Mouse (Mus musculus) urinary bladder, postnatal 14 days (tissue): ENCODE data around the gene Hsd17b1.
A peak's percentile ranks its signal among the peaks of the same experiment; 100 is the strongest.
"Not testable (repeated sequence)": the region's sequence is repeated elsewhere in the genome, so short reads cannot be mapped to it uniquely, and the experiment has no call there.

ENCODE experiments used
- DNase-seq: peaks from one replicate; pipeline ENCODE4 v3.0.0; 2021; ENCODE audit warnings: low spot score

Gene Hsd17b1

DNA sequence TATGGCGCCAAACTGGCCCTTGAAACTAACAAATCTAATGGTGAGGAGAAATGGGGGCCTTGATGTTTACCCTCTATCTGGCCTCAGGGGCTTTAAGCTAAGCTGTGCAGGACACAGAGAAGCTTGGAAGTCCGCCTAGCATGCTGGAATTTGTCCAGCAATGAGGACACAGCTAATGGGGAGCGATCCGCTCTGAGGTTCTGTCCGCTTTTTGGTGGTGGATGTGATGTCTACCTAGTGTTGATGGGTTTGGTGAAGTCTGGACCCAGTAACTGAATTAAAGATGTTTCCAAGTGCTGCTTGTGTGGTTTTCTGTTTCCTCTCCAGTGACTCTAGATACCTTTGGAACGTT is 8.1 kb downstream of the Hsd17b1 start:
- DNase-seq: no peak

DNA sequence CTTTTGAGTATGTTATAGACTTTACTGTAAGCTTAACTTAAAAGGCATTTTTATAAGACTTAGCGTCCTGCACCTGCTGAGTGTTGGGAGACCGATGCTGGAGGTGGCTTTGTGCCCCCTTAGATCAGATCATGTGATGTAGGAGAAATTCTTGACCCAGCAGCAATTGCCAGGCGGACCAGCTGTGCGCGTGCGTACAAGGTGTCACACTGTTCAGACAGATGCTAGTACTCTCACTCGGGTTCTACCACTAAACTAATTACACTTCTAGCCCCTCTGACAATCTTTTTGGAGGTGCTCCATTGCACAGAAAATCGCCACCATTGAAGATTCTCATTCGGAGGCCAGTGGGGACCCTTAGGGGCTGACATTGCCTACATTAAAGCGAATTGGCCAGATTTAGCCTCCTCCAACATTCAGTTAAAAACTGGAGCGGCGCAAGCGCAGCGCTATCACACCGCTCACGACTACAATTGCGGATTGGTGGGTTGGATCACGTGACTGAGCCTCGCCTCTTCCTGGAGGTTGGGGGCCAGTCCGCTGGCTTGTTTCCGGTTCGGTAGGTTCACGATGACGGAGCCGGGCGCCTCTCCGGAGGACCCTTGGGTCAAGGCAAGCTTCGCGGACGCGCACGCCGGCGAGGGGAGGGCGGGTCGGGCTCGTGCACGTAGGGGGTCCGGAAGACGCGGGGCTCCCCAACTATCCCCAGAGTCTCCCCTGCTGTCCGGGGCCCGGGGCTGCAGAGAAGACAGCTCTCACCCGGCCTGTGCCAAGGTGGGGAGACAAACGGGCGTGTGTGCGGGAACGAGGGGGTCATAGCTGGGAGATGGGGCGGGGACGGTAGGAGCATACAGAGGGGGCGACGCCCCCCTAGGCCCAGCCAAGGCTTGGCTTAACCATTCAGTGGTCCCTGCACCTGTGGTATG is 8.8 kb downstream of the Hsd17b1 start, which contains the start of gene Mlx:
Gene Mlx, plus strand, starts transcription at position 522 of the 926 bp plus-strand sequence.
- DNase-seq: peak; percentile 93

DNA sequence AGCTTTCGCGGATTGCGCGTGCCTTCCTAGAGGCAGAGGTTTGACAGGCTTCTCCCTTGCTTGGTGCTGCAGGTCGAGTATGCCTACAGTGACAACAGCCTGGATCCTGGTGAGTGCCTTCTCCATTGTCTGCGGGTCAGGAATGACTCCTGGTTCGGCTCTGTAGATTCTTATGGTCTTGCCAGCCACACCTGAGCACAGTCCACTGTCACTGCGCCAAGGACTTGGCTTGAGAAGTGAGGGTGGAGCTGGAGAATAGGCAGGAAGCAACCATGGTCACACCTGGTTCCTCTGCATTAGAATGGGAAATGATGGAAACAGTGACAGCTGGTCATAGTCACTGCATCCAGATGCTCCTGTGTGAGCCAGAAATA is 9.5 kb downstream of the Hsd17b1 start:
- DNase-seq: no peak

DNA sequence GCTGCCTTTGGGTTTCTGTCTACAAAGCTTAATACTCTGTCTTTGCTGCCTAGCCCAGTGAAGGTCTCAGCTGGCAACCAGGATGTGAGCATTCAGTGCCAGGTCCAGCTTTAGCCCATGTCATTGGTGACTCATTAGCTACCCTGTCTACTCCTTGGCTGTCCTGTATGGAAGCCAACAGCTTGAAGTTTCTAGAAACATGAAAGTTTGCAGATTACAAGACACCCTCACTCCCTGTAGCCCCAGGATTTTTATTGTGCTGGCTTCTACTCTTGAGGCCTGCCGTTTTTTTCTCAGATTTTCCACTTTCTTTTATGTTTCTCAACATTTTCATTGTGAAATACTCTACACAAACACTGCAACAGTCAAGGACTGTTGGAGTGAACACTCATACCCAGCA is 11.7 kb downstream of the Hsd17b1 start:
- no peak for DNase-seq

DNA sequence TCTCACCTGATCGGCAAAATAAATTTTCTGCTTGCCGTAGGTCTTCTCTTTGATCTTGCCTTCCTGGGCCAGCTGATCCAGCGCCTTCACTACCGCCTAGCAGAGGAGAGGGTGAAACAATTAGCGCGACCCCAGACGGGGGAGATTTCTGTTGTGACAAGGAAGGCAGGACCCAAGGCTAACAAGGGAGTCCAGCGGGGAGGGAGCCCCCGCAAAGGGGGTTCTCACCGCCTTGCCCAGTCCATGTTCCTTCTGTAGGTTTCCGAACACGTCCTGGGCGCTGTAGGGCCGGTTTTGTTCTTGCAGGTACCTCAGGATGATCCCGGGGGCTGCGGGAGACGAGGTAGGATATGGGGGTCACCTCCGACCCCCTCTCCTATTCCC is 16.7 kb downstream of the Hsd17b1 start:
- no peak for DNase-seq

DNA sequence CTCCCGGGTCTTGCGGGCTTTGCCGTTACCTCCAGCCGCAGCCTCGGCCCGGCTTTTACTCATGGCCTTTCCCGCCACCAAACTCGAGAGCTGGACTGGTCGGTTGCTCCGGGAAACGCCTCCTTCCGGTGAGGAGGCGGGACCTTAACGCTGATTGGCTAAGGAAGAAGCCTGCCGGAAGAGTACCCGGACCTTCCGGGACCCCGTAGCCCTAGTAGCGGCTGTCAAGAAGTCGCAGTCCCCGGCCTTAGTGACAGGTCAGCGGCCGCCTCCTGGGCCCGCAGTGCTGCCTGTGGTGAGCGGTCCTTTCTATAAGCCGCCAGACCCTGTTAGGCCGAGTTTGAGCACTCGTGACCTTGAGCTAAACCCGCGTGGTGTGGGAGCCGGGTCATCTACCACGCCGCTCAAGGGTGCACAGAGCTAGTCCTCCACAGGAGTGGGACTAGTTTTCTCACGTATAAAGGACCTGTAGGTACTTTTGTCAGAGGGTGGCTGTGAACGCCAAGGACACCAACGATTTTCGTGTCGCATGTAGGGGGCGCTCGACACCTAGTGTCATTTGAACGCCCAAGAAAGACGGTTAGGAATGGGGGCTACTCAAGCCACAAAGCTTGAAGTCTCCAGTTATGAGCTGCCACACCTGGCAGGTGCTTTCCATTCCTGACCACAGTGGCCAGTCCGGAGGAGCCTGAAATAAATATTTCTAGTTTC is 17.3 kb downstream of the Hsd17b1 start, which contains the start of gene Psmc3ip:
Gene Psmc3ip, minus strand, starts transcription at position 123 of the 711 bp plus-strand sequence.
- peak; percentile 94 for DNase-seq

DNA sequence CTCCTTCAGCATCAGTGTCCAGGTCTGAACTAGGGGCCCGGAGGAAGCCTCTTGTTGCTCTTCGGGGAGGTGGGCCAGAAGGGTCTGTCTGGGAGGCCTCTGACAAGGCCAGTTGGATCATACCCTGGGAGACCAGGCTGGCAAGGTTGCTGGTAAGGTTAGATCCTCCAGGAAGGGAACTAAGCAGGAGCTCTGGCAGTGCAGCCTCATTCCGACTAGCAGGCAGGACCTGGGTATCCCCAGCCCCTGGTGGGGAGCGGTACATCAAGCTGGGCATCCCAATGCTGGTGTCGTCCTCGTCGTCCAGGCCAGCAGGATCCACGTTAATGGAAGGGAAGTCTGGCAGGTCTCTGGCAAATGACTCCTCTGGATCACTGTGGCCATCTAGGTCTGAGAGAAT is 20.0 kb downstream of the Hsd17b1 start:
- no peak for DNase-seq

DNA sequence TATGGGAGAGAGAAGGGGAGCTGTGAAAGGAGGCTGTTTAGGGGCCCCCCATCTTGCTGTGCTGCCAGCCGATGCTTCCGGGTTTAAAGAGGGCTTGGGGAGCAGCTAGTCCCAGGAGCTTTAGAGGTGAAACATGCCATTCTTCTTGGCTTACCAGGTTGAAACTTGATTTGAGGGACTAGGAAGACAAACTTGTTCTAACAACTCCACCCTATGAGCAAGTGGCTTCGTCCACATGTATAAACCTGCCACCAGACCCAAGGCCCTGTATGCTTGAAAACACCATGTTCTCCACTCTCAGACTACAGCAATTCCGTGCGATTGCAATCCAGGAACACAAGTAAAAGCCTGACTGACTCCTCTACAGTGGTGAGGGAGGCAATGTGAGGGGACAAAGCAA is 24.8 kb downstream of the Hsd17b1 start:
- DNase-seq: peak; percentile 51

DNA sequence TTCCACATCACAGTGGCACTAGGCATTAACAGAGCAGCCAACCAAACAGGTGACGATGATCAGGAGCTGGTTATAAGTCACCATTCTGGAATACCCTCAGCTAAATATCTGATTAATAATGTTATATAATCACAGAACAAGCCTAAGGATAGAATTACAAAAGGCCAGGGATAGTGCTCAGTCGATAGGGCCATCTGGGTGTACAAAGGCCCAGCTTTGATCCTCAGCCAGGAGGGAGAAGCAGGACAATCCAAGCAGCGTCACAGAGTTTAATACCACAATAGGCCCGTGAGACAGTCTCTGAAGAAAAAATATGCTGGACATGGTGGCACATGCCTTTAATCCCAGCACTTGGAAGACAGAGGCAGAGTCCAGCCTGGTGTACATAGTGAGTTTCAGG is 31.1 kb downstream of the Hsd17b1 start:
- DNase-seq: no peak

DNA sequence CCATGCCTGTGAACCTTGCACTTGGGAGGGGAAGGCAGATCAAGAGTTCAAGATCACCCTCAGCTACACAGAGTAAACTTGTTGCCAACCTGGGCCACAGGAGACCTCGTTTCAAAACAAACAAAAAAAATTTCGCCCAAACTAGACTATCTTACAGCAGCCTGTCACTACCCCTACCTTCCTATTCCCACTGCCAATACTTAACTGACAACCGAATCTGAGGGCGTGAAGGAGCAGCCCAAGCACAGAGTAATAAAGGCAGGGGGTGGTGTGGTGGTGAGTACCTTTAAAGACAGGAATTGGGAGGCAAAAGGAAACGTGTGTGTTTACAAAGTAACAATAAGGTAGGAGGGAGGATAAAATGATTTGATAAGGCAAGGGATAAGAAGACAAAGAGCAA is 32.5 kb downstream of the Hsd17b1 start:
- DNase-seq: no peak

DNA sequence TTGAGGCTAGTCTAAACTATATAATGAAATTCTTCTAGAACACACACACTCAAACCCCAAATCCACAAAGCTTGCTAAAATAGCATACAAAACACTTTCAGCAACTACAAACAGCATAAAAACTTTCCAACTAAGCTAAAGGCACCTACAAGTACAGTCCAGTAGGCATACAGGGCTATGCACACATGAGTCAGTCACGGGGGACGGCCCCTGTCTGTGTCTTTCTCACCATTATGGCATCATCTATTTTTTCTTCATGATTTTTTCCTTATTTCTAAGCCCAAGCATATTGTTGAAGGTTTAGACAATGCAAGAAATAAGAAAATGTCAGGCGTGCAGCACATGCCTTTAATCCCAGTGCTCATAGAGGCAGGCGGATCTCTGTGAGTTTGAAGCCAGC is 33.0 kb downstream of the Hsd17b1 start:
- no peak for DNase-seq

DNA sequence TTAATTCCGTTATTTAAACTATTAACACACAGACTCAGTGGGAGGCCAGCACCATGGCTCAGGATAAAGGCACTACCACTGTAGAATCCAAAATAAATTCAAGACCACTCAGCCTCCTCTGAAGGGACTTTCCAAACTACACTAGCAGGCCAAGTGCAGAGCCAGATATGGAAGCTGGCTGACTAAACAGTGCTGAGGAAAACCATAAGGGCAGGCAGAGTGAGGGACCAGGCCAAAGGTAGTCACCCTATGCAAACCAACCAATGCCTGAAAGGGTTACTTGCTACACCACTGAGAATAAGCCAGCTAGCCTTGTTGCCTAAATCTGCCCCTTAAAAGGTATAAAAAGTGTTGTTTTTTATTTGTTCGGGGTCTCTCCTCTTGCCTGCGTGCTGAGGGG is 34.0 kb downstream of the Hsd17b1 start:
- DNase-seq: no peak

DNA sequence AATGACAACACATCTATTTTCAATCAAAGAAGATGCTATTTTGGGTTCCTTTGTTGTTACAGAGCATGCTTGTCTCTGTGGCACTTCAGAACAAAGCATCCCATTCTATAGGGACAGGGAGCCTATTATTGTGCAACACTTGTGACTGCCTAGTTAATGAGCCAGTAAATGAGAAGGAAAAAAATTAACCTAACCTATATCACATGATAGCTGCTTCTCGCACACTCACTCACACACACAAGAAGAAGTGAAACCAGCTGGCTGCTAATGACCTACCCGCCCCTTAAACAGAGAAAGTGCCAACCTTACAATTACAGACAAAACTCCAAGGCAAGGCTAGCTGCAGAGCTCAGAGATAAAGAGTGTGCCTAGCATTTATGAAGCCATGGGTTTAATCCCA is 37.4 kb downstream of the Hsd17b1 start:
- DNase-seq: no peak

DNA sequence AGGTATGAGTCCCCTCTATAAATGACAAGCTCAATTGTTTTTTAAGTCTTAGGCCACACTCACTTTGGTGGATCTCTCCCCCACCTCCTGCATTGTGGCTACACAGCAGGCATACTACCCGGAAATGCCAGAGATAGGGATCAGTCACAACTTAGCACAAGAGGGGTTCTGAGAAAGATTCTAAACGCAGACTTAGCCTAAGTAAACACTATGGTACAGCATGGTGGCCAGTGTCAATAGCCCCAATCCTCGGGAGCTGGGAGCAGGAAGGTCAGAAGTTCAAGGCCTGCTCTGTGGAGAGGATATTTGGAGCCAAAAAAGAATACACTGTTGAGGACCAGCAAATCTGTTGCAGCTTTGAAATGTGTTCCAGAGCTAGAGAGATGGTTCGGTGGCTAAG is 39.9 kb downstream of the Hsd17b1 start:
- DNase-seq: peak; percentile 7

DNA sequence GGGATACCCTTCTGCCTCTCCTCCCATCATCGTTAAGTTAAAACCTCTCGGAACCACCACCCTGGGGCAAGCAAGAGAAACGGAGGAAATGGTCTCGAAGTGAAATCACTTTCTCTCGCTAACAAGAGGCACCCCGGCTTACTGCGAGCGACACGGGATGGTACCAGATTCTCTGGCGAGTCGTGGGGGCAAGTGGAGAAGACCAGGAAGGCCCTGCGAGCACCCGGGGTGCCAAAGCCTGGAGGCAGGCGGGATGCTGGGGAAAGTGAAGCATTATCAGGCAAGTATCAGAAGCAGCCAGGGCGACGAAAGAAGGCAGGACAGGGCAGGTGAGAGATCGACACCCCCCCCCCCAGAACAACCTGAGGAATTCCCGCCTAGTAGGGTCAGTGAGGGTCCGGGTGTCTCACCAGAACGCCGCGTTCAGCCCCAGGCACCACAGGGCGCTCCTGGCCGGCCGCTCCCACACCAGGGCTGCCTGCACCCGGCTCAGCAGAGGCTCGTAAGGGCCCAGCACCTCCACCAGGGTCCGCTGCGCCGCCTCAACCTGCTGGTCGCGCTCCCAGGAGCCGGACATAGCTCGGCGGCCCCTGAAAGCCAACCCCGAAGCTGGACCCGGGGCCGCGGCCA is 41.0 kb downstream of the Hsd17b1 start:
- no peak for DNase-seq

DNA sequence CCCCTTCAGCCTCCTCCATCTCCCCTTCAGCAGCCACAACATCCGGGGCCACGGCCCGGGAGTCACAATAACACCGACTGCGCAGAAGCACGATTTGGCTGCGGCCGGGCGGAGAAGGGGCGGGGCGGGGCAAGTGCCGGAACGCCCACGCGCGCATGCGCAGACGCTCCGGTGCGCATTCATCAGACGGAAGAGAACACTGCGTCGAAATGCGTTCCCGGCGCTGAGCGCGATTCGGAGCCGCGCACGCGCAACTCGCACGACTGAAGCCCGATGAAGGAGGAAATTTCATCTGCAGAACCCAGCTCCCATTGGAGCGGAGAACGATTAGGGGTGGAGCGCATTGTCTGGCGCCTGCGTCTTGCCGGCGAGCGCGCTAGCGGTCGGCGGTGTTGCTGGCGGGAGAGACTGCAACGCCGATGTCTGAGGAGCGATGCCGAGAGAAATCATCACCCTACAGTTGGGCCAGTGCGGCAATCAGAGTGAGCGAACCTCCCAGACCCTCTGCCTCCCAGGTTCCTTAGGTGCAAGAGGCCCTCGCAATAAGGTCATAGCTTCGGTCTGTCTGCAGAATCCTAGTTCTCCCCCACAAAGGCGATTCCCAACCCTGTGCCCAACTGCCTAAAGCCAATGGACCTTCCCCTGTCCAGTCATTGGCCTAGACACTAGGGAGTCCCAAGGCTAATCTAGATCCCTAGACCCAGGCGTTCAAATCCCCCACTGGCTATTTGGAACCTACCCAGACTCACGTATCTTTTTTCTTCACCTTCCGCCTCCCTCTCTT is 41.7 kb downstream of the Hsd17b1 start, which contains the start of the genes Retreg3 and Tubg1:
Gene Retreg3, minus strand, starts transcription at position 133 of the 784 bp plus-strand sequence.
Gene Tubg1, plus strand, starts transcription at position 178 of the 784 bp plus-strand sequence.
- peak; percentile 98 for DNase-seq

DNA sequence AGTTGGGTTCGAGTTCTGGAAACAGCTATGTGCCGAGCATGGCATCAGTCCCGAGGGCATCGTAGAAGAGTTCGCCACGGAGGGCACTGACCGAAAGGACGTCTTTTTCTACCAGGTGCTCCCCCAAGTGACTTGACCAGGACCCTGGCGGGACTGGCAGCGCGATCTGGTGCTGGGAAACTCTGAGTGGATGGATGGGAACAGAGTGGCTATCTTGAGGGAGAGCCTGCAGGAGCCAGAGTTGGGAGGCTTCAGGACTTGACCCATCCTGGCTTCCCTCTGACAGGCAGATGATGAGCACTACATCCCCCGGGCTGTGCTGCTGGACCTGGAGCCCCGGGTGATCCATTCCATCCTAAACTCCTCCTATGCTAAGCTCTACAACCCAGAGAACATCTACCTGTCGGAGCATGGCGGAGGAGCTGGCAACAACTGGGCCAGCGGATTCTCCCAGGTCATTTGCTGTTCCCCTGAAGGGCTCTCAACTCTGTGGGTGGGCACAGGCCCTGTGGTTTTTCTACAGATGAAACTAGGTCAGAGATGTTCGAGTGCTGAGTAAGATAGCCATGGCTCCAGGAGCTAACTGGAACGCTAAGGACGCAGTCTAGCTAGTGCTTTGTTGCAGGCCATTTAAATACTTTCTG is 42.5 kb downstream of the Hsd17b1 start:
- DNase-seq: no peak

DNA sequence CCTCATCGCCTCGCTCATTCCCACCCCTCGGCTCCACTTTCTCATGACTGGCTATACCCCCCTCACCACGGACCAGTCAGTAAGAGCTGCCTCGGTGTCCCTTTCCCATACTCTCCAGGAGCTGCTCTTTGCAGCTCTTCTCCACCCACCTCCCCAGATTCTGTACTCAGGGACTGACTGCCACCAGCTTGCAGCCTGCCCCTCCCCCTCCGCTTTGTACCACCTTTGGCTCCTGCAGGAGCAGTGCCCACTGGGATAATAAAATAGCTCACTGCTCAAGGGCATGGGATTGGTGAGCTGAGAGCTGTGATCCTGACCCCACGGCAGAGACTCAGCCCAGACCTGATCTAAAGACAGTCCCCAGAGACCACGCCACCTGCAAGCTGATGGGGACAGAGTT is 46.3 kb downstream of the Hsd17b1 start:
- not testable (repeated sequence) for DNase-seq

DNA sequence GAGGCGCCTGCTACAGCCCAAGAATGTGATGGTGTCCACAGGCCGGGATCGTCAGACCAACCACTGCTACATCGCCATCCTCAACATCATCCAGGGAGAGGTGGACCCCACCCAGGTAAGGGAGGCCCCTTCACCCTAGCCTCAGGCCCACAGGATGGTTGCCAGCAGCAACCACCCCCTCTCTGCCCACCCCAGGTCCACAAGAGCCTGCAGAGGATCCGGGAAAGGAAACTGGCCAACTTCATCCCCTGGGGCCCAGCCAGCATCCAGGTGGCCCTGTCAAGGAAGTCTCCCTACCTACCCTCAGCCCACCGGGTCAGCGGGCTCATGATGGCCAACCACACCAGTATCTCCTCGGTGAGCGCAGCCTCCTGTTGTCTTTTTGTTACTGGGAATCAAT is 46.8 kb downstream of the Hsd17b1 start:
- DNase-seq: not testable (repeated sequence)

DNA sequence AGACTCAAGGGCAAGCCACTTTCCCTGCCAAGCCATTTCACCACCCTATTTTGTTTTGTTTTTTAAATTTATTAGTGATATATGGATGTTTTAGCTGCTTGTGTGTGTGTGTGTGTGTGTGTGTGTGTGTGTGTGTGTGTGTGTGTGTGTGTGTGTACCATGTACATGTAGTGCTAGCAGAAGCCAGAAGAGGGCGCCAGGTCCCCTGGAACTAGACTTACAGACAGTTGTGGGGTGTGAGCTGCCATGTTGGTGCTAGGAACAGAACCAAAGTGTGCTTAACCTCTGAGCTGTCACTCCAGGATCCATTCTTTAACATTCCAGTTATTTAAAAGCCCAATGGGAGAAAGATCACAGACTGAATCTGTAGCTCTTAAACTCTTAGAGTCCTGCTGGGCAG is 48.9 kb downstream of the Hsd17b1 start:
- no peak for DNase-seq

DNA sequence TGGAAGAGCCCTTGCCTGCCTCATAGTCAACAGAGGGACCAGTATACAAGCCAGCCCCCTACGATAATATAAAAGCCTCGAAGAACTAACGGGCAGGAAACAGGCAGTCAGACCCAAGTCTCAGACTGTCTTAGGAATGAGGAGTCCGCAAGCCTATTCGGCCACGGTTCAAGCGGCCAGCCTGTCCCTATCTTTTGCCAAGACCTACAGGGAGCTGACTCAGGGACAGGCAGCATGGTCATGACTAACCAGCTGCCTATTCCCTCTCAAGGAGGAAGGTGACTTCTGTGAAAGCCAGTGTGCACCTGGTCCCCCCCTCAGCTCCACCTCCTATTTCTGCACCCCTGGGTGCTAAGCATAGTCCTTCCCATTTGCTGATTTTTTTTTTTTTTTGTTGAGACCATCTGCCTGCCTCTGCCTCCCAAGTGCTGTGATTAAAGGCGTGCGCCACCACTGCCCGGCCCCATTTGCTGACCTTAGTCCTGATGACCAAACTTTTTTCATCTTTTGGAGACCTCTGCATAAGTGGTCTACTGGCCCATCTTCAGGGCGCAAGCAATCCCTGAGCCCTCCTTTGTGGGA is 50.9 kb downstream of the Hsd17b1 start:
- DNase-seq: no peak
